Mouse (Mus musculus) heart, embryonic 16.5 days (tissue): Measurements from ENCODE around the gene Pklr. TPM values are rescaled to one million over a fixed set of nuclear protein-coding genes. Genes with fewer than 3 reads are reported as not detected.

Experiments used
- ATAC-seq: fragments of 200-750 bp; cut with Nextera tagmentation; replicated peaks from 2 replicates; pipeline ENCODE4 v1.8.0; 2017; ENCODE audit warnings: moderate number of reproducible peaks; ENCODE audit not compliant: insufficient read depth, low FRiP score; ENCODE audit errors: extremely low read depth
- H3K27ac ChIP-seq: fragments of 300-500 bp; sonication (generic); 2 replicates; pipeline ENCODE4 v1.5.1; 2014; ENCODE audit warnings: mild to moderate bottlenecking, low read length, control low read depth, moderate library complexity
- H3K27me3 ChIP-seq: fragments of 300-500 bp; sonication (generic); 2 replicates; pipeline ENCODE4 v1.6.1; 2014; ENCODE audit warnings: low read length, mixed read lengths; ENCODE audit not compliant: control insufficient read depth, insufficient read depth
- H3K36me3 ChIP-seq: fragments of 300-500 bp; sonication (generic); 2 replicates; pipeline ENCODE4 v1.6.1; 2014; ENCODE audit not compliant: control insufficient read depth, insufficient read depth
- H3K4me1 ChIP-seq: fragments of 300-500 bp; sonication (generic); 2 replicates; pipeline ENCODE4 v1.6.1; 2014; ENCODE audit warnings: low read length, mixed read lengths; ENCODE audit not compliant: control insufficient read depth, insufficient read depth
- H3K4me2 ChIP-seq: fragments of 300-500 bp; sonication (generic); 2 replicates; pipeline ENCODE4 v1.6.1; 2014; ENCODE audit warnings: low read depth, mild to moderate bottlenecking, control low read depth, low read length
- H3K4me3 ChIP-seq: fragments of 300-500 bp; sonication (generic); 2 replicates; pipeline ENCODE4 v1.5.1; 2014; ENCODE audit warnings: mild to moderate bottlenecking, control low read depth, low read length
- H3K9ac ChIP-seq: fragments of 300-500 bp; sonication (generic); 2 replicates; pipeline ENCODE4 v1.6.1; 2014; ENCODE audit warnings: low read length, control low read depth
- H3K9me3 ChIP-seq: fragments of 300-500 bp; sonication (generic); replicated peaks from 2 replicates; pipeline ENCODE4 v1.6.1; 2016; ENCODE audit warnings: low read length; ENCODE audit not compliant: control insufficient read depth
- WGBS: fragments of 180-500 bp; shearing (Covaris S2); extraction: QIAGEN DNeasy Blood & Tissue Kit; methylation state at CpG from one replicate; pipeline ENCODE4 v1.1.7; 2014; 5-methylcytosine and 5-hydroxymethylcytosine counted together
- polyA plus RNA-seq: library from polyadenylated mRNA; unstranded; fragments of >200 nt; fragmentation: Nextera tagmentation; extraction: Ambion mirVana; gene quantifications from 2 replicates; pipeline ENCODE4 v1.2.1, GENCODE M21; 2015

The Pklr gene
- polyA plus RNA-seq, 1 experiment from 2014 or later: 0.64 TPM

- no peak for ATAC-seq
- Histone ChIP-seq H3K4me2 (no peak overlapping the region), H3K36me3 (no peaks in the 10 kb centered on the region), H3K9ac (no peak overlapping the region), H3K4me3 (no peak overlapping the region), H3K27me3 (0 out of 2 replicates have a peak, but pooled peaks cover 4% of the 10 kb centered on the region), H3K27ac (no peak overlapping the region), H3K9me3 (no peaks in the 10 kb centered on the region), H3K4me1 (peaks cover 3% of the 10 kb centered on the region; the same call in 1 of the 2 replicates)
- WGBS: 45% methylated on average over 7 of the region's 7 CpGs
Observed at GRCm38 (mm10) chr3:89133063-89133450, 2.9 kb upstream of the Pklr start.

DNA sequence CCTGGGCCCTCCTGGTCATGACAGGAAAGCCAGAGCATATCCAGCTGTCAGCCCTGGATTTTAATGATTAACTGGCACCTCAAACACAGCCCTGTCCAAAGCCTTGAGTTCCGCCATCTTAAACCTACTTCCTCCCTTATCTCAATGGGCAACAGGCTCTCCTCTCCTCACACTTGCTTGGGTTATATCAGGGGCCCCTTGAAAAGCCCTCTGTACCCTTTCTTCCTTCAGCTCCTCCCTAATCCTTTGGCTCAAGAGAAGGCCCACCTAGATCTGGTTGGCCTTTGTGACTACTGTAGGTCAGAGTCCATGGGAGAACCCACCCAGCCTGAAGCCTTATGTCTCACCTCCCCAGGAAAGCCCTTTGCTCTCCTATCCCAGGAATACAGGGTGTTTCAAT, 2.2 kb upstream of the Pklr start:
- no peak for ATAC-seq
- Histone ChIP-seq H3K27me3 (0 out of 2 replicates have a peak, but pooled peaks cover 4% of the 10 kb centered on the region), H3K4me1 (peaks cover 3% of the 10 kb centered on the region; the same call in 1 of the 2 replicates), H3K27ac (no peak overlapping the region), H3K9me3 (no peaks in the 10 kb centered on the region), H3K36me3 (no peaks in the 10 kb centered on the region), H3K4me2 (no peak overlapping the region), H3K4me3 (no peak overlapping the region), H3K9ac (no peak overlapping the region)
- WGBS: 45% methylated on average over 1 of the region's 1 CpGs

DNA sequence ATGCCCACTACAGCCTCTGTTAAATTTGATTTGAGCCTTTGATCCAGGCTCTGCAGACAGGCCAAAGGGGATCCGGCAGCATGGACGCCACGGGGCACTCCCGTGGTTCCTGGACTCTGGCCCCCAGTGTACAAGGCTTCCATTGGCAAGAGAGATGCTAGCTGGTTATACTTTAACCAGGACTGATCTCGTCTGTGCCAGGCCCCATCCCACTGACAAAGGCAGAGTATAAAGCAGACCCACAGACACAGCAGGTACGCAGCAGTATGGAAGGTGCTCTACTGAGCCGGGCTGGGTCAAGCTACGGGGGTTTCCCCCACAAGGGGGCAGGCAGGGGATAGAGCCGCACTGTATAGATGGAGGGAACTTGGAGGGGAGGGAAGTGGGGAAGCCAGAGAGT, 423 bp downstream of the Pklr start:
- Histone ChIP-seq H3K27me3 (0 out of 2 replicates have a peak, but pooled peaks cover 4% of the 10 kb centered on the region), H3K27ac (no peak overlapping the region), H3K4me3 (no peak overlapping the region), H3K4me1 (peaks cover 3% of the 10 kb centered on the region; the same call in 1 of the 2 replicates), H3K9me3 (no peaks in the 10 kb centered on the region), H3K9ac (no peak overlapping the region), H3K4me2 (no peak overlapping the region), H3K36me3 (no peaks in the 10 kb centered on the region)
- ATAC-seq: no peak
- WGBS: 39% methylated on average over 9 of the region's 9 CpGs

- H3K27ac ChIP-seq: no peak overlapping the region
- H3K27me3 ChIP-seq: peaks cover 48% of the 10 kb centered on the region
- no peak for ATAC-seq
- H3K9me3 ChIP-seq: no peaks in the 10 kb centered on the region
- H3K9ac ChIP-seq: no peak overlapping the region
- H3K4me3 ChIP-seq: no peak overlapping the region
- WGBS: 72% methylated on average over 10 of the region's 10 CpGs
- no peaks in the 10 kb centered on the region for H3K36me3 ChIP-seq
- no peak overlapping the region for H3K4me2 ChIP-seq
- peaks cover 2% of the 10 kb centered on the region; the same call in 1 of the 2 replicates for H3K4me1 ChIP-seq
Observed at GRCm38 (mm10) chr3:89144821-89145220, 8.9 kb downstream of the Pklr start.

GRCm38 (mm10) chr3:89145566-89145965, 9.6 kb downstream of the Pklr start:
- H3K9ac ChIP-seq: no peak overlapping the region
- no peak overlapping the region for H3K4me3 ChIP-seq
- H3K27ac ChIP-seq: no peak overlapping the region
- 60% methylated on average over 8 of the region's 8 CpGs for WGBS
- H3K4me2 ChIP-seq: no peak overlapping the region
- peaks cover 2% of the 10 kb centered on the region; the same call in 1 of the 2 replicates for H3K4me1 ChIP-seq
- peaks cover 53% of the 10 kb centered on the region for H3K27me3 ChIP-seq
- no peak for ATAC-seq
- H3K9me3 ChIP-seq: no peaks in the 10 kb centered on the region
- H3K36me3 ChIP-seq: no peaks in the 10 kb centered on the region

- WGBS: 19% methylated on average over 26 of the region's 26 CpGs
- Histone ChIP-seq H3K9ac (no peak overlapping the region), H3K9me3 (no peaks in the 10 kb centered on the region), H3K36me3 (no peaks in the 10 kb centered on the region), H3K4me2 (peak overlapping the region; percentile 50), H3K4me1 (peaks cover 2% of the 10 kb centered on the region; the same call in 1 of the 2 replicates), H3K27ac (no peak overlapping the region), H3K27me3 (peaks cover 60% of the 10 kb centered on the region), H3K4me3 (peak overlapping the region; percentile 34; the same call in 1 of the 2 replicates)
- ATAC-seq: no peak
Observed at GRCm38 (mm10) chr3:89147101-89147978, 11.4 kb downstream of the Pklr start.

GRCm38 (mm10) chr3:89147979-89148311, 12.0 kb downstream of the Pklr start:
- WGBS: 5% methylated on average over 15 of the region's 15 CpGs

DNA sequence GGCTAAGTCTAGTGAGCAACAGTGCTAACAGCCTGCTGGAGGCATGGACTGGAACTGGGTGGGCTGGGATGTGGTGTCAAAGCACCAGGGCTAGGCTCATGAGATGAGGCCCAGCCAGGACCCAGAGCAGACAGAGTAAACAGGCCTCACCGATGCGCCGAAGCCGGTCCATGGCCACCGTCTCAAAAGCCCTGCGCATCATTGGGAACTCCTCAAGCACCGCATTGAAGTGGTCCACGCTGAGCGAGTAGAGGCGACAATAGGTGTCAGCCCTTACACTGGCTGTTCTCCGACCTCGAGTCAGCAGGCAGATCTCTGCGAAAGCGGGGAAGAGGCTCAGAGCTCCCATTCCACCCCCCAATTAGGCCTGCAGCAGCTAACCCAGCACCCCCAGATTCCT, 12.6 kb downstream of the Pklr start:
- no peak for ATAC-seq
- H3K4me1 ChIP-seq: peaks cover 2% of the 10 kb centered on the region; the same call in 1 of the 2 replicates
- no peak overlapping the region for H3K9ac ChIP-seq
- no peak overlapping the region for H3K4me3 ChIP-seq
- H3K4me2 ChIP-seq: no peak overlapping the region
- WGBS: 73% methylated on average over 14 of the region's 14 CpGs
- no peaks in the 10 kb centered on the region for H3K9me3 ChIP-seq
- no peaks in the 10 kb centered on the region for H3K36me3 ChIP-seq
- no peak overlapping the region for H3K27ac ChIP-seq
- peaks cover 60% of the 10 kb centered on the region for H3K27me3 ChIP-seq

More at GRCm38 (mm10) chr3:89147979-89148311, 12.0 kb downstream of the Pklr start:
- no peaks in the 10 kb centered on the region for H3K9me3 ChIP-seq
- H3K27me3 ChIP-seq: peaks cover 60% of the 10 kb centered on the region
- no peaks in the 10 kb centered on the region for H3K36me3 ChIP-seq
- no peak for ATAC-seq
- peaks cover 2% of the 10 kb centered on the region; the same call in 1 of the 2 replicates for H3K4me1 ChIP-seq
- H3K4me2 ChIP-seq: peak overlapping the region; percentile 50
- peak overlapping the region; percentile 34; the same call in 1 of the 2 replicates for H3K4me3 ChIP-seq
- H3K27ac ChIP-seq: no peak overlapping the region
- no peak overlapping the region for H3K9ac ChIP-seq
